Mouse (Mus musculus): Measurements from ENCODE around the gene Tango2.

- TF ChIP-seq CTCF (conservative IDR thresholded peaks at IDR 0.05; ENCODE audit: low read length): no peak
- TF ChIP-seq NANOG (IDR thresholded peaks at IDR 0.05; ENCODE audit: borderline replicate concordance, low read length): no peak
These were observed 43.8 kb upstream of the Tango2 start for GRCm38 (mm10) chr16:18391728-18392127.

All from E14TG2a.4 (cell line).